Mouse (Mus musculus) gastrocnemius, postnatal 14 days (tissue): ENCODE results near the gene Col8a1. TPM values are rescaled to one million over a fixed set of nuclear protein-coding genes. Genes with fewer than 3 reads are reported as not detected.

Experiments
- DNase-seq: peaks from one replicate; pipeline ENCODE4 v3.0.0; 2021; ENCODE audit warnings: mixed read lengths
- intact Hi-C: fragments of 180-260 bp; cut with DNase I; formaldehyde crosslinking; loops from one replicate; pipeline ENCODE4 v1.15.1; 2025; ENCODE audit warnings: low total_unique reads
- total RNA-seq, 2 experiments: library from RNA; stranded (reverse); gene quantifications; 2 replicates each; pipeline ENCODE4 v1.2.3; 2021

The Col8a1 gene
- total RNA-seq, 2 experiments from 2014 or later: 4.8 to 7.8 TPM

DNA sequence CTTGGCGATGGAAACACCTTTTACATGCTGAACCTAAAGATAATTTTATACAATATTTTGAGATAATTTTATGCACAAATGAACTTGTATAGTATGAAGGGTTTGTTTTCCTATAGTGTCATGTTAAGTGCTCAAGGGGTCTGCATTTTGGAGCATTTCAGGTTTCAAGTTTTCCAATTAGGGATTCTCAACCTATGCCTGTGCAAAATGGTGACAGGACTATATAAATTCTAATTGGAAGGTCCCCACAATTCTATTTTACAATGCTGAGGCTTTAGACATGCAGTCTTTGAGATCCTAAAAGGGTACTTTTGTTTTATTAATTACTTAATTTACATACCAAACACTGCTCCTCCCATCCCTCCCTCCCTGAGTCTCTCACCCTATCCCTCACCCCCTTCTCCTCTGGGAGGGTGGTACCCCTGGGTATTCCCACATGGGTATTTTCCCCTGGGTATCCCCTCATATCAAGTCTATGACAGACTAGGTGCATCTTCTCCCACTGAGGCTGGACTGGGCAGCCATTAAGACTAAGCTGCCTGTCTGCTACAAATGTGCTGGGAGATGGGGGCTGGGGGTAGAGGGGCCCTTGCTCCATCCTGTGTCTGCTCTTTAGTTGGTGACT, 178.7 kb downstream of the Col8a1 start:
- DNase-seq: no peak
- intact Hi-C loops: no loop called here

Other genes with a start within 250 kb of the Col8a1 start
- gene Cmss1, start 147.9 kb downstream of the Col8a1 start, total RNA-seq: 10 to 100 TPM; 19.3 to 21.9 TPM